Mouse (Mus musculus): ENCODE data around the gene 1500011B03Rik. TPM values are rescaled to one million over a fixed set of nuclear protein-coding genes. Genes with fewer than 3 reads are reported as not detected.
"Not testable (repeated sequence)": the region's sequence is repeated elsewhere in the genome, so short reads cannot be mapped to it uniquely, and the experiment has no call there.

Gene 1500011B03Rik
- polyA plus RNA-seq (2012), result 4.4 and 5.8 TPM in 2 replicates

- Histone ChIP-seq H3K4me3 (replicated peaks) (peak within 1 kb of the TSS; percentile 79), H3K9me3 (ENCODE audit: control insufficient read depth, low read length) (peaks cover 5% of the 10 kb centered on the region), H3K4me1 (ENCODE audit: control insufficient read depth) (peaks cover 37% of the 10 kb centered on the region), H3K27me3 (ENCODE audit: control insufficient read depth) (peaks cover 4% of the 10 kb centered on the region), H3K36me3 (ENCODE audit: control insufficient read depth) (peaks cover 6% of the 10 kb centered on the region)
- no peak for TF ChIP-seq TAL1 (IDR thresholded peaks at IDR 0.05; ENCODE audit: low read length)
- TF ChIP-seq GATA1 (IDR thresholded peaks at IDR 0.05; ENCODE audit: low read length), result no peak
Measured at GRCm38 (mm10) chr5:114822796-114823688, at the start of gene 1500011B03Rik. Gene 1500011B03Rik (minus strand): TSS chr5:114823468.

- no peaks in the 10 kb centered on the region for H3K27me3 ChIP-seq (ENCODE audit: control insufficient read depth)
- no peaks in the 10 kb centered on the region for H3K4me1 ChIP-seq (ENCODE audit: control insufficient read depth)
- TF ChIP-seq TAL1 (IDR thresholded peaks at IDR 0.05; ENCODE audit: low read length) (no peak), GATA1 (IDR thresholded peaks at IDR 0.05; ENCODE audit: low read length) (no peak)
- H3K9me3 ChIP-seq (ENCODE audit: control insufficient read depth, low read length), result peaks cover 6% of the 10 kb centered on the region
- no peaks in the 10 kb centered on the region for H3K36me3 ChIP-seq (ENCODE audit: control insufficient read depth)
- H3K4me3 ChIP-seq (replicated peaks), result no peak overlapping the region
Measured at GRCm38 (mm10) chr5:114865279-114865678, 42.0 kb upstream of the 1500011B03Rik start.

- H3K4me3 ChIP-seq (replicated peaks), result no peak overlapping the region
- peaks cover 6% of the 10 kb centered on the region for H3K9me3 ChIP-seq (ENCODE audit: control insufficient read depth, low read length)
- TF ChIP-seq GATA1 (IDR thresholded peaks at IDR 0.05; ENCODE audit: low read length) (no peak), TAL1 (IDR thresholded peaks at IDR 0.05; ENCODE audit: low read length) (no peak)
- no peaks in the 10 kb centered on the region for H3K36me3 ChIP-seq (ENCODE audit: control insufficient read depth)
- H3K4me1 ChIP-seq (ENCODE audit: control insufficient read depth), result no peaks in the 10 kb centered on the region
- H3K27me3 ChIP-seq (ENCODE audit: control insufficient read depth), result no peaks in the 10 kb centered on the region
Measured at GRCm38 (mm10) chr5:114864813-114865212, 41.5 kb upstream of the 1500011B03Rik start.

- Histone ChIP-seq H3K4me1 (ENCODE audit: control insufficient read depth) (peaks cover 2% of the 10 kb centered on the region; the same call in 1 of the 2 replicates), H3K4me3 (replicated peaks) (no peak overlapping the region), H3K27me3 (ENCODE audit: control insufficient read depth) (peaks cover 6% of the 10 kb centered on the region), H3K36me3 (ENCODE audit: control insufficient read depth) (no peaks in the 10 kb centered on the region), H3K9me3 (ENCODE audit: control insufficient read depth, low read length) (no peaks in the 10 kb centered on the region; the same call in 1 of the 2 replicates)
- TF ChIP-seq TAL1 (IDR thresholded peaks at IDR 0.05; ENCODE audit: low read length) (no peak), GATA1 (IDR thresholded peaks at IDR 0.05; ENCODE audit: low read length) (no peak)
Measured at GRCm38 (mm10) chr5:114861730-114862129, 38.5 kb upstream of the 1500011B03Rik start.

GRCm38 (mm10) chr5:114859253-114859652 is 36.0 kb upstream of the 1500011B03Rik start:
- Histone ChIP-seq H3K9me3 (ENCODE audit: control insufficient read depth, low read length) (no peaks in the 10 kb centered on the region), H3K4me3 (replicated peaks) (no peak overlapping the region), H3K36me3 (ENCODE audit: control insufficient read depth) (no peaks in the 10 kb centered on the region), H3K27me3 (ENCODE audit: control insufficient read depth) (peaks cover 10% of the 10 kb centered on the region), H3K4me1 (ENCODE audit: control insufficient read depth) (peaks cover 2% of the 10 kb centered on the region; the same call in 1 of the 2 replicates)
- TF ChIP-seq TAL1 (IDR thresholded peaks at IDR 0.05; ENCODE audit: low read length), result no peak
- TF ChIP-seq GATA1 (IDR thresholded peaks at IDR 0.05; ENCODE audit: low read length), result no peak

- Histone ChIP-seq H3K36me3 (ENCODE audit: control insufficient read depth) (no peaks in the 10 kb centered on the region), H3K4me3 (replicated peaks) (no peak within 1 kb of the TSS), H3K27me3 (ENCODE audit: control insufficient read depth) (peaks cover 10% of the 10 kb centered on the region), H3K4me1 (ENCODE audit: control insufficient read depth) (peaks cover 2% of the 10 kb centered on the region; the same call in 1 of the 2 replicates), H3K9me3 (ENCODE audit: control insufficient read depth, low read length) (no peaks in the 10 kb centered on the region)
- TF ChIP-seq TAL1 (IDR thresholded peaks at IDR 0.05; ENCODE audit: low read length), result no peak
- TF ChIP-seq GATA1 (IDR thresholded peaks at IDR 0.05; ENCODE audit: low read length), result no peak
Measured at GRCm38 (mm10) chr5:114858582-114858981, 35.3 kb upstream of the 1500011B03Rik start, which contains the start of gene Gm9936. Gene Gm9936 (minus strand): TSS chr5:114858682.

- not testable (repeated sequence) for H3K9me3 ChIP-seq (ENCODE audit: control insufficient read depth, low read length); H3K4me3 ChIP-seq (replicated peaks); H3K4me1 ChIP-seq (ENCODE audit: control insufficient read depth); H3K27me3 ChIP-seq (ENCODE audit: control insufficient read depth); H3K36me3 ChIP-seq (ENCODE audit: control insufficient read depth)
Measured at GRCm38 (mm10) chr5:114853364-114853763, 30.1 kb upstream of the 1500011B03Rik start, which contains the start of gene 4930519G04Rik. Gene 4930519G04Rik (plus strand): TSS chr5:114853664.

GRCm38 (mm10) chr5:114851565-114852236 is 28.4 kb upstream of the 1500011B03Rik start:
- no peaks in the 10 kb centered on the region for H3K36me3 ChIP-seq (ENCODE audit: control insufficient read depth)
- no peaks in the 10 kb centered on the region; the same call in 1 of the 2 replicates for H3K4me1 ChIP-seq (ENCODE audit: control insufficient read depth)
- peaks cover 3% of the 10 kb centered on the region; the same call in 1 of the 2 replicates for H3K27me3 ChIP-seq (ENCODE audit: control insufficient read depth)
- no peak for TF ChIP-seq GATA1 (IDR thresholded peaks at IDR 0.05; ENCODE audit: low read length)
- H3K9me3 ChIP-seq (ENCODE audit: control insufficient read depth, low read length), result no peaks in the 10 kb centered on the region
- no peak overlapping the region for H3K4me3 ChIP-seq (replicated peaks)

GRCm38 (mm10) chr5:114844371-114844770 is 21.1 kb upstream of the 1500011B03Rik start:
- H3K27me3 ChIP-seq (ENCODE audit: control insufficient read depth); H3K4me1 ChIP-seq (ENCODE audit: control insufficient read depth); H3K4me3 ChIP-seq (replicated peaks); H3K36me3 ChIP-seq (ENCODE audit: control insufficient read depth); H3K9me3 ChIP-seq (ENCODE audit: control insufficient read depth, low read length): not testable (repeated sequence)
